Mouse (Mus musculus) liver, embryonic 12.5 days (tissue): Measurements from ENCODE around the gene Sun1. TPM values are rescaled to one million over a fixed set of nuclear protein-coding genes. Genes with fewer than 3 reads are reported as not detected.

Experiments used
- ATAC-seq: fragments of 200-750 bp; cut with Nextera tagmentation; 2 replicates; pipeline ENCODE4 v1.8.0; 2017; ENCODE audit warnings: moderate number of reproducible peaks, mild to moderate bottlenecking, moderate library complexity
- H3K27ac ChIP-seq: fragments of 300-500 bp; sonication (generic); 2 replicates; pipeline ENCODE4 v1.5.1; 2016; ENCODE audit warnings: mild to moderate bottlenecking
- H3K27me3 ChIP-seq: fragments of 300-500 bp; sonication (generic); replicated peaks from 2 replicates; pipeline ENCODE4 v1.6.1; 2016; ENCODE audit warnings: mild to moderate bottlenecking, moderate library complexity
- H3K36me3 ChIP-seq: fragments of 300-500 bp; sonication (generic); 2 replicates; pipeline ENCODE4 v1.6.1; 2016; ENCODE audit warnings: mild to moderate bottlenecking, moderate library complexity
- H3K4me1 ChIP-seq: fragments of 300-500 bp; sonication (generic); 2 replicates; pipeline ENCODE4 v1.6.1; 2016
- H3K4me2 ChIP-seq: fragments of 300-500 bp; sonication (generic); 2 replicates; pipeline ENCODE4 v1.6.1; 2016; ENCODE audit warnings: mild to moderate bottlenecking, moderate library complexity
- H3K4me3 ChIP-seq: fragments of 300-500 bp; sonication (generic); 2 replicates; pipeline ENCODE4 v1.5.1; 2016; ENCODE audit warnings: mild to moderate bottlenecking, moderate library complexity
- H3K9ac ChIP-seq: fragments of 300-500 bp; sonication (generic); 2 replicates; pipeline ENCODE4 v1.6.1; 2016; ENCODE audit warnings: mild to moderate bottlenecking, moderate library complexity
- H3K9me3 ChIP-seq: fragments of 300-500 bp; sonication (generic); replicated peaks from 2 replicates; pipeline ENCODE4 v1.6.1; 2016; ENCODE audit warnings: mild to moderate bottlenecking, moderate library complexity
- WGBS: fragments of 180-500 bp; shearing (Covaris S2); methylation state at CpG from one replicate; pipeline ENCODE4 v1.1.7; 2016; ENCODE audit not compliant: insufficient replicate concordance; 5-methylcytosine and 5-hydroxymethylcytosine counted together
- polyA plus RNA-seq: library from polyadenylated mRNA; unstranded; fragments of >200 nt; fragmentation: Nextera tagmentation; extraction: Ambion mirVana; gene quantifications from 2 replicates; pipeline ENCODE4 v1.2.1, GENCODE M21; 2016

The Sun1 gene
- polyA plus RNA-seq, 1 experiment from 2014 or later, result 31.7 TPM

DNA sequence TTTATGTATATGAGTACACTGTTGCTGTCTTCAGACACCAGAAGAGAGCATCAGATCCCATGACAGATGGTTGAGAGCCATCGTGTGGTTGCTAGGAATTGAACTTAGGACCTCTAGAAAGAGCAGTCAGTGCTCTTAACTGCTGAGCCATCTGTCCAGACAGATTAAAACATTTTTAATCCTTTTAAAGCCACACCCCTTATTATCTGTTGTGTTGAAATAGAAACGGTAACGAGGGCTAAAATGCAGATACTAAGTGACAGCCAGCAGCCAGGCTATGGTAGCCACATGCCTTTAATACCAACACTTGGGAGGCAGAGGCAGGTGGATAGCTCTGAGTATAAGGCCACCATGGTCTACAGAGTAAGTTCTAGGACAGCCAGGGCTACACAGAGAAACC lies 31.6 kb downstream of the Sun1 start:
- peak; percentile 24; the same call in 1 of the 2 replicates for ATAC-seq
- H3K9ac ChIP-seq, result no peak overlapping the region
- 39% methylated on average over 3 of the region's 3 CpGs for WGBS
- peaks cover 100% of the 10 kb centered on the region for H3K36me3 ChIP-seq
- H3K4me2 ChIP-seq, result no peak overlapping the region
- 0 out of 2 replicates have a peak overlapping the region, but pooled peaks have one; percentile 34 for H3K27ac ChIP-seq
- no peak overlapping the region for H3K4me3 ChIP-seq
- H3K4me1 ChIP-seq, result peaks cover 16% of the 10 kb centered on the region
- H3K9me3 ChIP-seq, result no peaks in the 10 kb centered on the region
- H3K27me3 ChIP-seq, result no peaks in the 10 kb centered on the region

DNA sequence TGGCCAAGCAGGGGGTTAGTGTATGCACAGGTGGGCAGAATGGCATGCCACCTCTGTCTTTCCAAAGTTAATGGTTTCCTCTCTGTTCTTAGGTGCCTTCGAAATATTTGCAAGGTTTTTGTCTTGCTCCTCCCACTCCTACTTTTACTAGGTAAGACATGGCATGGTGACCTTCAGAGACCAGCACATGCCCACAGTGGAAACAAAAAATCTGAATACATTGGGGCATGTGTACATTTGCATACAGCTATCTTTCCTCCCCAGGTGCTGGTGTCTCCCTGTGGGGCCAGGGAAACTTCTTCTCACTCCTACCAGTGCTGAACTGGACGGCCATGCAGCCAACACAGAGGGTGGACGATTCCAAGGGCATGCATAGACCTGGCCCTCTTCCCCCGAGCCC lies 34.0 kb downstream of the Sun1 start:
- H3K36me3 ChIP-seq, result peaks cover 100% of the 10 kb centered on the region
- H3K27me3 ChIP-seq, result no peaks in the 10 kb centered on the region
- no peak overlapping the region for H3K4me3 ChIP-seq
- peaks cover 16% of the 10 kb centered on the region for H3K4me1 ChIP-seq
- 80% methylated on average over 4 of the region's 4 CpGs for WGBS
- no peak overlapping the region for H3K4me2 ChIP-seq
- H3K9me3 ChIP-seq, result no peaks in the 10 kb centered on the region
- ATAC-seq, result no peak
- no peak overlapping the region for H3K9ac ChIP-seq
- no peak overlapping the region for H3K27ac ChIP-seq

DNA sequence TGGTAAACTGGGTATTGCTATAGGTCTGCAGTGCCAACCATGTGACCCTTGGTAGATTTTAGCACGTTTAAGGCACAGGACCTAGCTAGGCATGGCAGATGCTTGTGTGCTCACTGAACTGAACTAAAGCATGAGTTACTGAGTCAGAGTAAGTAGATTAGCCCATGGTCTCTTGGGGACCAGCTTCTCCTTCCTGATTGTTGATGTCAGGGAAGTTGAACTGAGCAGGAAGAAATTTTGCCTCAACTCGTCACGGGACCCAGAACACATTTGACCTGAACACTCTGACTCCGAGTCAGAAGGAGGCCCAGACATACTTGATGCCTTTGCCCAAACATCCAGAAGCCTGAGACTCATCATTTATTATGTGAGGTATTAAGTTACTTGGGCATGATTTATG lies 37.0 kb downstream of the Sun1 start:
- WGBS, result 77% methylated on average over 4 of the region's 4 CpGs
- ATAC-seq, result no peak
- peaks cover 1% of the 10 kb centered on the region; the same call in 1 of the 2 replicates for H3K4me1 ChIP-seq

DNA sequence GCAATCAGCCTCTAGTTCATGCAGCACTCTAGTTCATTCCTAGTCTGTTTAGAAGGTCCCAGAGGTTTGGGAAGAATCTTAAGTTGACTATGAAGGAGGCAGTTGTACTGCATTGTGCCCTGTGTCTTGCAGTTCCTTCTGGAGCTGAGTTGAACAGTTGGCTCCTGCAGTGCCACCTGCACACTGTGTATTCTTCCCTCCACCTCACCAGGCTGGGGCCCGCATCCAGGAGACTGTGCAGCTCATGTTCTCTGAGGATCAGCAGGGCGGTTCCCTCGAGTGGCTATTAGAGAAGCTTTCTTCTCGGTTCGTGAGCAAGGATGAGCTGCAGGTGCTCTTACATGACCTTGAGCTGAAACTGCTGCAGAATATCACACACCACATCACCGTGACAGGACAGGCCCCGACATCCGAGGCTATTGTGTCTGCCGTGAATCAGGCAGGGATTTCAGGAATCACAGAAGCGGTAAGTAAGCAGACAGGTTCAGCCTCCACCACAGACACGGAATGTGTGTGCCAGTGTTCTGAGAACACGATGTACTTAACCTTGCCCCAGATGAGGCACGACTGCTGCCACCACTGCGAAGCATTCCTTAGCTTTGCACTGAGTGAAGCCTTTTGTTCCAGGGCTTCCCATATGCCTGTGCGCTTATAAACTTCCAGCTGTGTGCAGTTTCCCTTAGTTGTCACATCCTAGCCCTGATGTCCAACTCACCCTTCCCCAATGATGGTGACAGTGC lies 40.8 kb downstream of the Sun1 start:
- Histone ChIP-seq H3K27ac (no peak overlapping the region), H3K4me2 (no peak overlapping the region)
- 90% methylated on average over 15 of the region's 15 CpGs for WGBS

More for the DNA sequence above, 37.0 kb downstream of the Sun1 start:
- Histone ChIP-seq H3K9me3 (no peaks in the 10 kb centered on the region), H3K36me3 (peaks cover 100% of the 10 kb centered on the region), H3K4me3 (no peak overlapping the region), H3K27me3 (no peaks in the 10 kb centered on the region), H3K9ac (no peak overlapping the region), H3K27ac (no peak overlapping the region), H3K4me2 (no peak overlapping the region)

DNA sequence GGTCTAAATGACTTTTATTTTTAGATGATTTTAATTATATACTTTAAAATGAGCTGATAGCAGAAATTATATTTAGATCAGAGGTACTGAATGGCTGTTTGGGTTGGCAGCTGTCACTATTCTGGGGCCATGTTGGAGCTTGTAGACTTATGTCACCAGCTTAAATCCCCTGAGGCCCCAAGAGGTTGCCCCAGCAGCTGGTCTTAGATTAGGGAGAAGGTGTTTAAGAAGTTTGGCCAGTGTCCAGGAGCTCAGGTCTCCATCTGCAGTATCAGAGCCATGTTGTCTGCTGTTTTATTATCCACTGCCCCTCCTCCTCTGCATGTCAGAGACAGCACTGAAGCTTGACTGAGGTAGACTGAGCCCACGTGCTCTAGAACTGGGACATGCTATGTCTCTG lies 42.9 kb downstream of the Sun1 start:
- Histone ChIP-seq H3K27me3 (no peaks in the 10 kb centered on the region), H3K4me3 (no peak overlapping the region), H3K4me1 (peaks cover 17% of the 10 kb centered on the region), H3K4me2 (no peak overlapping the region), H3K9me3 (no peaks in the 10 kb centered on the region), H3K9ac (no peak overlapping the region), H3K27ac (no peak overlapping the region), H3K36me3 (peaks cover 100% of the 10 kb centered on the region)
- 88% methylated on average over 1 of the region's 1 CpGs for WGBS
- no peak for ATAC-seq

More for the DNA sequence above, 40.8 kb downstream of the Sun1 start:
- Histone ChIP-seq H3K9ac (no peak overlapping the region), H3K4me1 (no peaks in the 10 kb centered on the region), H3K36me3 (peaks cover 100% of the 10 kb centered on the region), H3K4me3 (no peak overlapping the region), H3K27me3 (no peaks in the 10 kb centered on the region), H3K9me3 (no peaks in the 10 kb centered on the region)
- ATAC-seq, result no peak

DNA sequence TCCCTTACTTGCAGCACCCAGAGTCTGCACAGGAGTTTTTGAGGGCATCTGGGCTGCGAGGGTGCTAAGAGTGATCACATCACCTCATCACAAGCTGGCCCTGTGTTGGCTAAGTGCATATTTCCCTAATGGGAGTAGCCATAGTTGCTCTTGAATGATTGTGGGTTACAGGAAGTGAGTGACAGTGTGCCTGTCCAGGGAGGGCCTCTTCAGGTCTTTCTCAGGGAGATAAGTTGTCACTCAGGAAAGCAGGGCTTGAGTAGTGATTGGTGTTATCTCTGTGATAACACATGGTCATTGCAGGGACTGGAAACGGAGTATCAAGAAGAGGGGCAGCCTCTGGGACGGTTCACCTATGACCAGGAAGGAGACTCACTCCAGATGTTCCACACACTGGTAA lies 47.3 kb downstream of the Sun1 start:
- Histone ChIP-seq H3K9ac (peak overlapping the region; percentile 10; the same call in 1 of the 2 replicates), H3K4me2 (no peak overlapping the region), H3K27me3 (no peaks in the 10 kb centered on the region), H3K9me3 (no peaks in the 10 kb centered on the region), H3K36me3 (peaks cover 80% of the 10 kb centered on the region), H3K27ac (0 out of 2 replicates have a peak overlapping the region, but pooled peaks have one; percentile 2), H3K4me1 (peaks cover 29% of the 10 kb centered on the region), H3K4me3 (no peak overlapping the region)
- ATAC-seq, result peak; percentile 2; the same call in 1 of the 2 replicates
- 26% methylated on average over 3 of the region's 3 CpGs for WGBS

DNA sequence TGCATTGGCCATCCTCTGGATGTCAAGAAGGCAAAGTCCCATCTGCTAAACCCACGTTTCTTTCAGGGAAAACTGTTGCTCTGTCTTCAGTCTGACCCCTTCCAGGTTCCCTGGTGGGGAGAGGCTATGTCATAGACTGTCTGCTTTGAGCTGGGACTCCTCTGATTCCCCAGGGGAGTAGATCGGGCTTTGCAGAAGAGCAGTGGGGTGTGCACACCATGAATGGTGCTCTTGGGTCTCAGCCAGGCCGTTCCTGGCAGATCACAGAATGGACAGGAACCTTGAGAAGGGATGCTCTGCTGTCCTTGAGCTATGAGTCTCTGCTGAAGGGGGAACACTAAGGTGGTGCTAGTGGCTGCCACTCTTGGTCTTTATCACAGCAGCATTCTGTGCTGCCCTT lies 48.4 kb downstream of the Sun1 start:
- H3K4me2 ChIP-seq, result no peak overlapping the region
- ATAC-seq, result no peak
- peaks cover 39% of the 10 kb centered on the region for H3K4me1 ChIP-seq
- no peak overlapping the region for H3K9ac ChIP-seq
- peaks cover 71% of the 10 kb centered on the region for H3K36me3 ChIP-seq
- WGBS, result 82% methylated on average over 3 of the region's 3 CpGs
- no peaks in the 10 kb centered on the region for H3K27me3 ChIP-seq
- H3K9me3 ChIP-seq, result no peaks in the 10 kb centered on the region
- H3K4me3 ChIP-seq, result no peak overlapping the region
- H3K27ac ChIP-seq, result no peak overlapping the region

DNA sequence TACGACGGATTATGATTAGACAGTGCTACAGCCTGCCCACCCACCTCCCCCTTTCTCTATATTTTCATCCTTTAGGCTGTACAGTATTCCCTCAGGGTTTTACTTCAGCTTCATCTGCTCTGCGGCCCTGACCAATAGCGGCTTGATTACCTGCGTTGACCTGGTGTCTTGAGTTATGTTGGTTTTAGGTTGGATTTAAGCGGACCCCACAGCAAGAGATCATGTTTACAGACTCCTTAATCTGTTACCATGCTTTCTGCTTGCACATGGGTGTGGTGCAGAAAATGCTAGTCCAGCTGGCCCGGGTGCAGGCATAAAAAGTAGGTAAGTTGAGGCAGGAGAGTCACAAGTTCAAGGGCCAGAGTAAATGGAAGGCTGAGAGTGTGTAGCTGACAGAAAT lies 50.8 kb downstream of the Sun1 start:
- H3K4me2 ChIP-seq, result peak overlapping the region; percentile 99
- peak overlapping the region; percentile 73 for H3K4me3 ChIP-seq
- peaks cover 64% of the 10 kb centered on the region for H3K4me1 ChIP-seq
- H3K9me3 ChIP-seq, result no peaks in the 10 kb centered on the region
- peak overlapping the region; percentile 77 for H3K9ac ChIP-seq
- ATAC-seq, result no peak
- WGBS, result 77% methylated on average over 7 of the region's 7 CpGs
- peak overlapping the region; percentile 97 for H3K27ac ChIP-seq
- H3K27me3 ChIP-seq, result no peaks in the 10 kb centered on the region
- peaks cover 71% of the 10 kb centered on the region for H3K36me3 ChIP-seq

DNA sequence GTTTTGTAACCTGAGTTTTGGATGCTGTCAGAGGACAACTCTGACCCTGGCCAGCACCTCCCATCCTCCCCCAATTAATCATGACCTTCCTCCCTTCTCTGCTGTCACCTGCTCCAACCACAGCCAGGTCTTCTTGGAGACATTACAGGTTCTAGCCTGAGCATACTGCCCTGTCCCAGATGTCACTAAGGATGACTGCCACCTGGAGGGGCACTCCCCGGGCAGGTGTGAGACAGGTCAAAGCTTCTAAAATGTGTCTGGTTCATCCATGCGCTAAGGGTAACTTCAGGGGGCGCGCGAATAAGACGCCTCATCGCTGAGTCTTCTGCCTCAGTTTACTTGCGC lies 51.3 kb downstream of the Sun1 start:
- WGBS, result 2% methylated on average over 8 of the region's 8 CpGs
- H3K4me2 ChIP-seq, result peak overlapping the region; percentile 99
- peak overlapping the region; percentile 73 for H3K4me3 ChIP-seq
- peaks cover 64% of the 10 kb centered on the region for H3K4me1 ChIP-seq
- H3K9ac ChIP-seq, result peak overlapping the region; percentile 77
- no peaks in the 10 kb centered on the region for H3K27me3 ChIP-seq
- peak overlapping the region; percentile 97 for H3K27ac ChIP-seq
- H3K9me3 ChIP-seq, result no peaks in the 10 kb centered on the region
- H3K36me3 ChIP-seq, result peaks cover 70% of the 10 kb centered on the region
- ATAC-seq, result peak; percentile 11

DNA sequence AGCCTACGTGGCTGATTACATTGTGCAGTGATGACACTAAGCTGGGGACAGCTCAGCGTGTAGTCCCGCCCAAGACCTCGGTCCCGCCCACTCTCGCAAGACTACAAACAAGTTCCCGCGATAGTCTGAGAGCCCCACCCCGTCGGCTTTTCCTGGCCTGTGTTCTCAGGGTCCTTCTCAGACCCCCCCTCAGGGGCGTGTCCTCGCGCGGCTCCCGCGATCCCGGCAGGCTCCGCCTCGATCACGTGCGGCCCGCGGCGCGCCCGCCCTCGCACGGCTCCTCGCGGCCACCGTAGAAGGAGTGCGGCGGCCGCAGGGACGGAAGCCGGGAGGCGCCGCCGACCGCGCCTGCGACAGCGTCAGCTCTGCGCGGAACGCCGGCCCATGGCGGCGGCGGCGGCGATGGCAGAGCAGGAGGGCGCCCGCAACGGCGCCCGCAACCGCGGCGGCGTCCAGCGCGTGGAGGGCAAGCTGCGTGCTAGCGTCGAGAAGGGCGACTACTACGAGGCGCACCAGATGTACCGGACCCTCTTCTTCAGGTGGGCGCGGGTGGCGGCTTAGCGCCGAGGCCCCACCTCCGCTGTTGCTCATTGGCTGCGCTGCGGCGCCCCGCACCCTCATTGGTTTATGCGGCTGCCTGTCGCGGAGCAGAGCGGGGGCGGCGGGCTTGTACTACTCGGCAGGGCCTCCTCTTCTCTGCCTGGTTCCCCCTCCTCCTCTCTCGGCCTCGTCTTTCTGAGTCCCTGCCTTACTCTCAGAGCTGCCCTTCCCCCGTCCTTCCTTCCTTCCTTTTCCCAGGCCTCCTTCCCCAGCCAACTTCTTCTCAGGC lies 51.9 kb downstream of the Sun1 start, which contains the start of gene Get4:
TSS of gene Get4 (plus strand) at position 244 of the 829 bp plus-strand sequence.
- peak within 1 kb of the TSS; percentile 99 for H3K4me2 ChIP-seq
- peaks cover 64% of the 10 kb centered on the region for H3K4me1 ChIP-seq
- ATAC-seq, result peak; percentile 89
- H3K27ac ChIP-seq, result peak within 1 kb of the TSS; percentile 97
- no peaks in the 10 kb centered on the region for H3K27me3 ChIP-seq
- H3K9me3 ChIP-seq, result no peaks in the 10 kb centered on the region
- peaks cover 70% of the 10 kb centered on the region for H3K36me3 ChIP-seq
- WGBS, result under 1% methylated on average over 66 of the region's 90 CpGs
- H3K4me3 ChIP-seq, result peak within 1 kb of the TSS; percentile 73
- peak within 1 kb of the TSS; percentile 77 for H3K9ac ChIP-seq

DNA sequence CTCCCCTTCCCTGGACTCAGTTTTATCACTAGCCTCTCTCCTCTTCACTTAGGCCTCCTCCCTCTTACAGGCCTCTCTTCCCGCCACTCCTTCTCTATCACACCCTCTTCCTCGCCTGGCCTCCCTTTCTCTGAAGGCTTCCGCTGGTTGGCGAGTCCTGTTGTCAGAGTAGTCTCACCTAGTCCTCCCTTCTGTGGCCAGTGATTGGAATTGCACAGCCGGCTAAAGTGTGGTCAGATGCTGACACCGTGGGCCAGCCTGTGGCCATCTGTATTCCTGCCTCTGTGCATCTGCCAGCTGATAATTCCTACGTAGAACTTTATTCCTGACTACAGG lies 52.4 kb downstream of the Sun1 start:
- Histone ChIP-seq H3K9me3 (no peaks in the 10 kb centered on the region), H3K4me2 (peak overlapping the region; percentile 99), H3K4me3 (peak overlapping the region; percentile 73), H3K9ac (peak overlapping the region; percentile 77), H3K27me3 (no peaks in the 10 kb centered on the region), H3K4me1 (peaks cover 64% of the 10 kb centered on the region), H3K36me3 (peaks cover 70% of the 10 kb centered on the region), H3K27ac (peak overlapping the region; percentile 97)
- ATAC-seq, result peak; percentile 75
- 0% methylated on average over 7 of the region's 7 CpGs for WGBS

DNA sequence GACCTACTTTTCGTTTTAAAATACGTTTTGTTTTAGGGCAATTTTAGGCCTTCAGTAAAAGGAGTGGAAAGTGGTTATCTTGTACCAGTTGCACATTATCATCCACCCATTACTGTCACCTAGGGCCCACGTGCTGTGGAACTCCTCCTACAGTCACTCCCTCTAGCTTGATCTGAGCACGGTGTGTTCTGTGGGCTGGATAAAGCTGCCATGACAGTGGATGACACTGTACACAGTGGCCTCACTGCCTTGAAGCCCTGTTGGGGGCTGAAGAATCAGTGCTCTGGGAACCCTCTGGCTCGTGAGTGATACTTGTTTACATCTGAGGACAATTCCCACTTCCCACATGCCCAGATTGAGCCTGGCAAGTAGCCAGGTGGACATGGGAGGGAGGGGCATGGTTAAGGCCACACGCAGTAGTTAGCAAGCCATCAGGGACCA lies 52.9 kb downstream of the Sun1 start:
- peak; percentile 64 for ATAC-seq
- H3K27ac ChIP-seq, result peak overlapping the region; percentile 97
- H3K9ac ChIP-seq, result peak overlapping the region; percentile 77
- H3K27me3 ChIP-seq, result no peaks in the 10 kb centered on the region
- peak overlapping the region; percentile 99 for H3K4me2 ChIP-seq
- 4% methylated on average over 6 of the region's 6 CpGs for WGBS
- peaks cover 67% of the 10 kb centered on the region for H3K4me1 ChIP-seq
- H3K4me3 ChIP-seq, result peak overlapping the region; percentile 73
- H3K9me3 ChIP-seq, result no peaks in the 10 kb centered on the region
- H3K36me3 ChIP-seq, result peaks cover 70% of the 10 kb centered on the region
